Mouse (Mus musculus) hindbrain, postnatal 0 days (tissue): ENCODE measurements around the gene Tec. TPM values are rescaled to one million over a fixed set of nuclear protein-coding genes. Genes with fewer than 3 reads are reported as not detected.

ENCODE experiments used
- ATAC-seq: fragments of 200-750 bp; cut with Nextera tagmentation; 2 replicates; pipeline ENCODE4 v1.8.0; 2017; ENCODE audit warnings: mild to moderate bottlenecking, moderate TSS enrichment, moderate library complexity
- DNase-seq: peaks from one replicate; pipeline ENCODE4 v3.0.0-alpha.2; 2015; ENCODE audit warnings: low spot score
- H3K27ac ChIP-seq: fragments of 300-500 bp; sonication (generic); 2 replicates; pipeline ENCODE4 v1.5.1; 2014; ENCODE audit warnings: mild to moderate bottlenecking
- H3K27me3 ChIP-seq: fragments of 300-500 bp; sonication (generic); 2 replicates; pipeline ENCODE4 v1.6.1; 2014; ENCODE audit warnings: low read length, mixed read lengths; ENCODE audit not compliant: insufficient read depth
- H3K36me3 ChIP-seq: fragments of 300-500 bp; sonication (generic); 2 replicates; pipeline ENCODE4 v1.6.1; 2014; ENCODE audit warnings: low read length, mixed read lengths; ENCODE audit not compliant: insufficient read depth
- H3K4me1 ChIP-seq: fragments of 300-500 bp; sonication (generic); 2 replicates; pipeline ENCODE4 v1.6.1; 2014; ENCODE audit warnings: antibody characterized with exemption, low read length, mixed read lengths; ENCODE audit not compliant: insufficient read depth
- H3K4me2 ChIP-seq: fragments of 300-500 bp; sonication (generic); 2 replicates; pipeline ENCODE4 v1.6.1; 2014; ENCODE audit warnings: low read depth, mild to moderate bottlenecking, low read length, moderate library complexity, mixed read lengths
- H3K4me3 ChIP-seq: fragments of 300-500 bp; sonication (generic); 2 replicates; pipeline ENCODE4 v1.5.1; 2014; ENCODE audit warnings: low read length
- H3K9ac ChIP-seq: fragments of 300-500 bp; sonication (generic); replicated peaks from 2 replicates; pipeline ENCODE4 v1.6.1; 2014; ENCODE audit warnings: mild to moderate bottlenecking, low read length, moderate library complexity, mixed read lengths
- H3K9me3 ChIP-seq: fragments of 300-500 bp; sonication (generic); 2 replicates; pipeline ENCODE4 v1.6.1; 2016; ENCODE audit warnings: low read length, mixed read lengths
- CTCF ChIP-seq: IDR thresholded peaks from 2 replicates; pipeline ENCODE4 v1.5.1; 2016; ENCODE audit warnings: antibody characterized with exemption, control low read depth, low read depth
- WGBS: fragments of 180-500 bp; shearing (Covaris S2); extraction: QIAGEN DNeasy Blood & Tissue Kit; methylation state at CpG from one replicate; pipeline ENCODE4 v1.1.7; 2014; 5-methylcytosine and 5-hydroxymethylcytosine counted together
- polyA plus RNA-seq: library from polyadenylated mRNA; unstranded; fragments of >200 nt; fragmentation: Nextera tagmentation; extraction: Ambion mirVana; gene quantifications from 2 replicates; pipeline ENCODE4 v1.2.1, GENCODE M21; 2015
- total RNA-seq: library from RNA; depleted of rRNA; stranded (reverse); fragments of >200 nt; gene quantifications from 2 replicates; pipeline ENCODE4 v1.2.3, GENCODE M21; 2014

The Tec gene
- total and polyA plus RNA-seq, 2 experiments from 2014 or later, result 3.0 to 3.6 TPM

GRCm38 (mm10) chr5:72809480-72809879 is 58.8 kb downstream of the Tec start:
- Histone ChIP-seq H3K27me3 (no peaks in the 10 kb centered on the region), H3K4me1 (peaks cover 4% of the 10 kb centered on the region; the same call in 1 of the 2 replicates), H3K4me3 (no peak overlapping the region), H3K36me3 (no peaks in the 10 kb centered on the region), H3K4me2 (no peak overlapping the region), H3K9me3 (0 out of 2 replicates have a peak, but pooled peaks cover 3% of the 10 kb centered on the region), H3K9ac (no peak overlapping the region), H3K27ac (no peak overlapping the region)
- TF ChIP-seq CTCF, result no peak
- 60% methylated on average over 2 of the region's 2 CpGs for WGBS
- DNase-seq, result no peak
- ATAC-seq, result 0 out of 2 replicates have a peak, but pooled peaks have one; percentile 24

GRCm38 (mm10) chr5:72808456-72809111 is 59.7 kb downstream of the Tec start:
- 0 out of 2 replicates have a peak, but pooled peaks cover 3% of the 10 kb centered on the region for H3K9me3 ChIP-seq
- ATAC-seq (0 out of 2 replicates have a peak, but pooled peaks have one; percentile 43), DNase-seq (no peak)
- no peak overlapping the region; the same call in 1 of the 2 replicates for H3K27ac ChIP-seq
- H3K4me1 ChIP-seq, result peaks cover 4% of the 10 kb centered on the region; the same call in 1 of the 2 replicates
- 37% methylated on average over 14 of the region's 14 CpGs for WGBS
- no peak overlapping the region for H3K4me3 ChIP-seq
- H3K4me2 ChIP-seq, result peak overlapping the region; percentile 5; the same call in 1 of the 2 replicates
- H3K36me3 ChIP-seq, result no peaks in the 10 kb centered on the region
- H3K9ac ChIP-seq, result no peak overlapping the region
- no peak for TF ChIP-seq CTCF
- H3K27me3 ChIP-seq, result no peaks in the 10 kb centered on the region

- Histone ChIP-seq H3K4me3 (no peak overlapping the region), H3K27me3 (no peaks in the 10 kb centered on the region), H3K4me2 (no peak overlapping the region), H3K4me1 (no peaks in the 10 kb centered on the region), H3K36me3 (no peaks in the 10 kb centered on the region), H3K9ac (no peak overlapping the region), H3K27ac (no peak overlapping the region), H3K9me3 (no peaks in the 10 kb centered on the region)
- DNase-seq, result no peak
- no peak for ATAC-seq
- WGBS, result 74% methylated on average over 5 of the region's 5 CpGs
- no peak for TF ChIP-seq CTCF
Observed at GRCm38 (mm10) chr5:72802851-72803250, 65.4 kb downstream of the Tec start.

GRCm38 (mm10) chr5:72798563-72798962 is 69.7 kb downstream of the Tec start:
- Histone ChIP-seq H3K9me3 (no peaks in the 10 kb centered on the region), H3K4me2 (no peak overlapping the region), H3K36me3 (no peaks in the 10 kb centered on the region), H3K9ac (no peak overlapping the region), H3K4me3 (no peak overlapping the region), H3K27ac (no peak overlapping the region), H3K4me1 (no peaks in the 10 kb centered on the region), H3K27me3 (no peaks in the 10 kb centered on the region)
- DNase-seq (no peak), ATAC-seq (no peak)
- 65% methylated on average over 4 of the region's 4 CpGs for WGBS
- TF ChIP-seq CTCF, result no peak

- no peak overlapping the region; the same call in 1 of the 2 replicates for H3K9ac ChIP-seq
- H3K27ac ChIP-seq, result no peak overlapping the region
- H3K4me2 ChIP-seq, result peak overlapping the region; percentile 40
- H3K4me3 ChIP-seq, result no peak overlapping the region
- 68% methylated on average over 14 of the region's 14 CpGs for WGBS
- H3K4me1 ChIP-seq, result no peaks in the 10 kb centered on the region
- no peak for DNase-seq
- H3K27me3 ChIP-seq, result no peaks in the 10 kb centered on the region
- no peaks in the 10 kb centered on the region for H3K36me3 ChIP-seq
- TF ChIP-seq CTCF, result no peak
- no peaks in the 10 kb centered on the region for H3K9me3 ChIP-seq
- ATAC-seq, result no peak
Observed at GRCm38 (mm10) chr5:72796186-72796613, 72.1 kb downstream of the Tec start.

- ATAC-seq, result no peak
- Histone ChIP-seq H3K9ac (no peak overlapping the region), H3K27ac (no peak overlapping the region), H3K27me3 (no peaks in the 10 kb centered on the region), H3K36me3 (no peaks in the 10 kb centered on the region), H3K4me3 (no peak overlapping the region), H3K9me3 (no peaks in the 10 kb centered on the region), H3K4me1 (no peaks in the 10 kb centered on the region), H3K4me2 (no peak overlapping the region)
- 84% methylated on average over 3 of the region's 3 CpGs for WGBS
- no peak for TF ChIP-seq CTCF
- DNase-seq, result no peak
Observed at GRCm38 (mm10) chr5:72793309-72793850, 74.9 kb downstream of the Tec start.

- H3K4me1 ChIP-seq, result no peaks in the 10 kb centered on the region
- no peak overlapping the region for H3K9ac ChIP-seq
- ATAC-seq, result no peak
- H3K27ac ChIP-seq, result no peak overlapping the region
- no peak overlapping the region for H3K4me2 ChIP-seq
- TF ChIP-seq CTCF, result no peak
- WGBS, result 33% methylated on average over 6 of the region's 6 CpGs
- no peaks in the 10 kb centered on the region for H3K9me3 ChIP-seq
- no peaks in the 10 kb centered on the region for H3K27me3 ChIP-seq
- no peak for DNase-seq
- H3K36me3 ChIP-seq, result no peaks in the 10 kb centered on the region
- H3K4me3 ChIP-seq, result no peak overlapping the region
Observed at GRCm38 (mm10) chr5:72791789-72792188, 76.5 kb downstream of the Tec start.
